In the genomic region with DNA sequence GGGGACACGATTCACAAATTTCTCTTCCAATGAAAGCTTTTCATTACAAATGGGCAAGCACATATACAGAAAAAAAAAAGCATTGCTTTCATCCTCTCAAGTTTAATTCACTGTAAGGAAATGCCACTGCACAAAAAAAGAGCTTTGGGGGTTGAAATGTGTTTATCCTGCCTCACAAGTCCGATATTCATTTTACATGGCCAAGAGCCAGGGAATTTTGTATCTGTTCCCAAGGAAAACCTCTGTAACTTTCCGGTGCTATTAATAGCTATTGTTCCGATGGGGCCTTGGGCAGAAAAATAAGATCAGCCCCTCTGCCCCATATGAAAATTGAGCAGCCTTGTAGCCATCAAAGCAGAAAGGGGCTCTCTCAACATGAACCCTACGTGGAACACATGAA, we compare ENCODE assay signal across 29 mouse cellular contexts.
A peak's percentile ranks its signal among the peaks of the same experiment; 100 is the strongest.
DNase-seq lines count a peak whose midpoint lies in the region; ATAC-seq and TF ChIP-seq lines count a peak whose summit lies in the region.
"Had no signal": no experiment of that assay in that cellular context is flagged by ENCODE, and none has a peak within 500 bp of the region (broad histone marks: within the 10 kb centered on the region; RNA-seq: fewer than 3 reads in every experiment).

No protein-coding gene starts in this region.

- peaks cover 4% of the 10 kb centered on the region; the same call in 1 of the 2 replicates for H3K9me3 ChIP-seq in kidney, embryonic 16.5 days (ENCODE audit: low read length)
- no peaks in the 10 kb centered on the region for H3K9me3 ChIP-seq in stomach, embryonic 14.5 days (ENCODE audit: control insufficient read depth, low read depth, low read length)
- no peaks in the 10 kb centered on the region for H3K9me3 ChIP-seq in stomach, postnatal 0 days (ENCODE audit: control insufficient read depth, low read length)
- H3K9me3 ChIP-seq: embryonic facial prominence, embryonic 12.5 days; forebrain, embryonic 15.5 days; hindbrain, embryonic 12.5 days; limb, embryonic 15.5 days had no signal

- TF ChIP-seq EP300 in heart, adult 2 months (IDR thresholded peaks at IDR 0.05; ENCODE audit: insufficient read depth, low read depth, low read length): no peak
- no peak for TF ChIP-seq EP300 in stomach, postnatal 0 days (optimal IDR thresholded peaks at IDR 0.05)

- no peak overlapping the region for H3K4me2 ChIP-seq in kidney, embryonic 16.5 days (replicated peaks; ENCODE audit: low read depth, low read length)
- H3K4me2 ChIP-seq in stomach, embryonic 14.5 days (replicated peaks; ENCODE audit: low read depth, low read length): no peak overlapping the region
- H3K4me2 ChIP-seq in stomach, postnatal 0 days (replicated peaks; ENCODE audit: low read depth): no peak overlapping the region
- H3K4me2 ChIP-seq: embryonic facial prominence, embryonic 12.5 days; forebrain, embryonic 15.5 days; limb, embryonic 15.5 days; midbrain, embryonic 11.5 days had no signal

- ATAC-seq in kidney, embryonic 16.5 days (ENCODE audit: low FRiP score, low TSS enrichment): no peak
- ATAC-seq in stomach, embryonic 14.5 days (ENCODE audit: insufficient number of reproducible peaks, insufficient read depth, low FRiP score, low read depth): no peak
- no peak for ATAC-seq in stomach, postnatal 0 days (ENCODE audit: low FRiP score, low TSS enrichment)
- ATAC-seq: activated CD4-positive, CD25-positive, alpha-beta regulatory T cell, adult 4 months; forebrain, embryonic 15.5 days; hindbrain, postnatal 0 days; intestine, embryonic 16.5 days; midbrain, embryonic 16.5 days had no signal

- peak; percentile 6 for DNase-seq in adrenal gland, adult 2 months
- DNase-seq in adrenal gland, postnatal 14 days: no peak
- peak; percentile 42 for DNase-seq in heart, adult 8-10 months (ENCODE audit: low spot score)
- DNase-seq in heart, adult 2 months: no peak
- DNase-seq in kidney, postnatal 25 days: no peak
- no peak for DNase-seq in stomach, postnatal 0 days (ENCODE audit: low spot score)
- DNase-seq: adrenal gland, adult 8-10 months; cerebellum, adult 11 months; cerebellum, adult 9-10 months; cerebellum, postnatal 36 days; kidney, adult 9 months; lung, postnatal 36 days; right cerebral cortex, adult 18-20 months; right cerebral cortex, postnatal 4 days; thymus, postnatal 14 days had no signal

- intact Hi-C loops in heart, adult 2 months (cut with DNase I): no loop called here

- no peak for TF ChIP-seq CTCF in heart, adult 2 months (IDR thresholded peaks at IDR 0.05)
- TF ChIP-seq CTCF in stomach, postnatal 0 days (IDR thresholded peaks at IDR 0.05; ENCODE audit: low read depth): no peak

- 23% methylated on average over 5 of the region's 5 CpGs for WGBS in heart, adult 2 months
- WGBS in kidney, embryonic 16.5 days: 53% methylated on average over 5 of the region's 5 CpGs
- 44% methylated on average over 5 of the region's 5 CpGs for WGBS in stomach, embryonic 14.5 days
- WGBS in stomach, postnatal 0 days: 38% methylated on average over 5 of the region's 5 CpGs

- H3K27ac ChIP-seq in heart, adult 2 months: no peak overlapping the region
- 0 out of 2 replicates have a peak overlapping the region, but pooled peaks have one; percentile 40 for H3K27ac ChIP-seq in kidney, embryonic 16.5 days (ENCODE audit: low read length)
- H3K27ac ChIP-seq in stomach, embryonic 14.5 days (ENCODE audit: low read length): peak overlapping the region; percentile 27; the same call in 1 of the 2 replicates
- no peak overlapping the region for H3K27ac ChIP-seq in stomach, postnatal 0 days (replicated peaks)
- H3K27ac ChIP-seq: embryonic facial prominence, embryonic 12.5 days; forebrain, embryonic 10.5 days; forebrain, embryonic 15.5 days; hindbrain, embryonic 12.5 days; hindbrain, postnatal 0 days; limb, embryonic 15.5 days; liver, embryonic 14.5 days; neural tube, embryonic 12.5 days had no signal

- no peaks in the 10 kb centered on the region for H3K27me3 ChIP-seq in heart, adult 2 months (ENCODE audit: control insufficient read depth, insufficient read depth, low read length)
- H3K27me3 ChIP-seq in kidney, embryonic 16.5 days (ENCODE audit: insufficient read depth, low read length): no peaks in the 10 kb centered on the region
- no peaks in the 10 kb centered on the region for H3K27me3 ChIP-seq in stomach, embryonic 14.5 days (ENCODE audit: control insufficient read depth, insufficient read depth, low read length)
- H3K27me3 ChIP-seq in stomach, postnatal 0 days (ENCODE audit: control insufficient read depth, insufficient read depth, low read length): no peaks in the 10 kb centered on the region
- H3K27me3 ChIP-seq: embryonic facial prominence, embryonic 12.5 days; hindbrain, embryonic 12.5 days; limb, embryonic 15.5 days; neural tube, embryonic 12.5 days had no signal

- no peak overlapping the region for H3K9ac ChIP-seq in heart, adult 2 months (ENCODE audit: low read depth, low read length)
- H3K9ac ChIP-seq in kidney, embryonic 16.5 days (replicated peaks; ENCODE audit: low read length): no peak overlapping the region
- H3K9ac ChIP-seq in stomach, embryonic 14.5 days (replicated peaks; ENCODE audit: low read depth, low read length): no peak overlapping the region
- no peak overlapping the region for H3K9ac ChIP-seq in stomach, postnatal 0 days (ENCODE audit: low read length)
- H3K9ac ChIP-seq: embryonic facial prominence, embryonic 12.5 days; forebrain, embryonic 15.5 days; hindbrain, embryonic 12.5 days; limb, embryonic 15.5 days; liver, embryonic 14.5 days; neural tube, embryonic 12.5 days had no signal

- peaks cover 4% of the 10 kb centered on the region for H3K36me3 ChIP-seq in heart, adult 2 months (ENCODE audit: control insufficient read depth, insufficient read depth, low read length)
- H3K36me3 ChIP-seq in kidney, embryonic 16.5 days (ENCODE audit: insufficient read depth, low read length): no peaks in the 10 kb centered on the region
- no peaks in the 10 kb centered on the region for H3K36me3 ChIP-seq in stomach, embryonic 14.5 days (ENCODE audit: control insufficient read depth, insufficient read depth, low read length)
- H3K36me3 ChIP-seq in stomach, postnatal 0 days (ENCODE audit: control insufficient read depth, insufficient read depth, low read length): no peaks in the 10 kb centered on the region
- H3K36me3 ChIP-seq: embryonic facial prominence, embryonic 12.5 days; forebrain, embryonic 10.5 days; forebrain, embryonic 15.5 days; hindbrain, embryonic 12.5 days; limb, embryonic 15.5 days; neural tube, embryonic 12.5 days had no signal

- H3K79me2 ChIP-seq in heart, adult 2 months (replicated peaks; ENCODE audit: control insufficient read depth, insufficient read depth, low read length): no peaks in the 10 kb centered on the region

- no peak for TF ChIP-seq POLR2A in heart, adult 2 months (IDR thresholded peaks at IDR 0.05; ENCODE audit: insufficient read depth, low read depth, low read length)

- H3K4me3 ChIP-seq in heart, adult 2 months: no peak overlapping the region
- H3K4me3 ChIP-seq in kidney, embryonic 16.5 days (ENCODE audit: low read length): no peak overlapping the region
- no peak overlapping the region for H3K4me3 ChIP-seq in stomach, embryonic 14.5 days (ENCODE audit: low read depth, low read length)
- no peak overlapping the region for H3K4me3 ChIP-seq in stomach, postnatal 0 days (ENCODE audit: low read depth, low read length)
- H3K4me3 ChIP-seq: embryonic facial prominence, embryonic 12.5 days; forebrain, embryonic 10.5 days; forebrain, embryonic 15.5 days; hindbrain, embryonic 12.5 days; limb, embryonic 15.5 days; neural tube, embryonic 12.5 days had no signal

- peaks cover 5% of the 10 kb centered on the region for H3K4me1 ChIP-seq in heart, adult 2 months (ENCODE audit: control insufficient read depth, insufficient read depth, low read length)
- H3K4me1 ChIP-seq in kidney, embryonic 16.5 days (ENCODE audit: insufficient read depth, low read length): peaks cover 7% of the 10 kb centered on the region; the same call in 1 of the 2 replicates
- H3K4me1 ChIP-seq in stomach, embryonic 14.5 days (ENCODE audit: control insufficient read depth, insufficient read depth, low read length): peaks cover 8% of the 10 kb centered on the region; the same call in 1 of the 2 replicates
- H3K4me1 ChIP-seq in stomach, postnatal 0 days (replicated peaks; ENCODE audit: control insufficient read depth, insufficient read depth): peaks cover 4% of the 10 kb centered on the region; the same call in 1 of the 2 replicates
- H3K4me1 ChIP-seq: neural tube, embryonic 12.5 days had no signal

Comparison
In these comparisons a context has a peak if more than half of its experiments do, and no peak if none do; other contexts are left out.
1. DNase-seq: peak in adrenal gland, adult 2 months (single experiment) and heart, adult 8-10 months (single experiment); none in adrenal gland, postnatal 14 days (single experiment), heart, adult 2 months (0 of 2), kidney, postnatal 25 days (0 of 2) and stomach, postnatal 0 days (single experiment).
2. H3K27ac ChIP-seq: peak in kidney, embryonic 16.5 days (single experiment) and stomach, embryonic 14.5 days (single experiment); none in heart, adult 2 months (single experiment) and stomach, postnatal 0 days (single experiment).